Mouse (Mus musculus) MEL (cell line): ENCODE data around the gene Megf6. TPM values are rescaled to one million over a fixed set of nuclear protein-coding genes. Genes with fewer than 3 reads are reported as not detected.

ENCODE experiments used
- DNase-seq: peaks from one replicate; pipeline ENCODE4 v3.0.0; 2011; ENCODE audit warnings: low read depth, low spot score
- H3K27ac ChIP-seq: 2 replicates; pipeline ENCODE4 v1.5.1; 2012; ENCODE audit warnings: low read depth, mild to moderate bottlenecking, control low read depth, low read length, moderate library complexity; ENCODE audit not compliant: control insufficient read depth
- H3K27me3 ChIP-seq, 2 experiments: fragments of 150-350 bp in 1 of 2; sonication (generic) in 1 of 2; 2 replicates each; pipeline ENCODE4 v1.6.1; 2012; ENCODE audit warnings: low read length in 2 of 2, mild to moderate bottlenecking in 2 of 2, improper control_type of control experiment in 1 of 2, moderate library complexity in 1 of 2; ENCODE audit not compliant: insufficient read depth in 2 of 2, control insufficient read depth in 1 of 2
- H3K36me3 ChIP-seq, 2 experiments: 2 replicates each; pipeline ENCODE4 v1.6.1; 2012 to 2014; ENCODE audit warnings: low read length in 2 of 2, improper control_type of control experiment in 1 of 2, inconsistent platforms in 1 of 2, mild to moderate bottlenecking in 1 of 2; ENCODE audit not compliant: insufficient read depth in 2 of 2, control insufficient read depth in 1 of 2
- H3K4me1 ChIP-seq, 2 experiments: fragments of 150-350 bp in 1 of 2; sonication (generic) in 1 of 2; 2 replicates each; pipeline ENCODE4 v1.6.1; 2012; ENCODE audit warnings: low read length in 2 of 2, improper control_type of control experiment in 1 of 2, mild to moderate bottlenecking in 1 of 2; ENCODE audit not compliant: insufficient read depth in 2 of 2, control insufficient read depth in 1 of 2
- H3K4me3 ChIP-seq, 2 experiments: fragments of 150-350 bp in 1 of 2; sonication (generic) in 1 of 2; 2 replicates each; pipeline ENCODE4 v1.5.1; 2012; ENCODE audit warnings: low read depth in 2 of 2, low read length in 2 of 2, mild to moderate bottlenecking in 2 of 2, moderate library complexity in 2 of 2, control low read depth in 1 of 2, improper control_type of control experiment in 1 of 2; ENCODE audit not compliant: control insufficient read depth in 1 of 2, insufficient read depth in 1 of 2
- H3K79me2 ChIP-seq: 2 replicates; pipeline ENCODE4 v1.6.1; 2012; ENCODE audit warnings: mild to moderate bottlenecking, low read length, moderate library complexity; ENCODE audit not compliant: control insufficient read depth, poor library complexity, insufficient read depth
- H3K9ac ChIP-seq: 2 replicates; pipeline ENCODE4 v1.6.1; 2012; ENCODE audit warnings: low read depth, mild to moderate bottlenecking, control low read depth, low read length, moderate library complexity; ENCODE audit not compliant: control insufficient read depth, poor library complexity, severe bottlenecking
- H3K9me3 ChIP-seq: fragments of 150-350 bp; sonication (generic); replicated peaks from 2 replicates; pipeline ENCODE4 v1.6.1; 2012; ENCODE audit warnings: mild to moderate bottlenecking, low read length, improper control_type of control experiment, moderate library complexity; ENCODE audit not compliant: insufficient read depth
- CHD1 ChIP-seq: IDR thresholded peaks from 2 replicates; pipeline ENCODE4 v1.6.1; 2012; ENCODE audit warnings: low read depth, mild to moderate bottlenecking, inconsistent platforms, low read length, improper control_type of control experiment
- CTCF ChIP-seq, 3 experiments: IDR thresholded peaks in 2 of 3; conservative IDR thresholded peaks in 1 of 3; 2 replicates each; pipeline ENCODE4 v1.5.1; 2011 to 2012; ENCODE audit warnings: low read length in 3 of 3, low read depth in 2 of 3, mild to moderate bottlenecking in 2 of 3, improper control_type of control experiment in 1 of 3, inconsistent platforms in 1 of 3, mixed read lengths in 1 of 3, moderate library complexity in 1 of 3; ENCODE audit not compliant: control insufficient read depth in 1 of 3, insufficient read depth in 1 of 3, poor library complexity in 1 of 3, severe bottlenecking in 1 of 3
- EP300 ChIP-seq, 2 experiments: IDR thresholded peaks; 2 replicates each; pipeline ENCODE4 v1.6.1; 2011; ENCODE audit warnings: improper control_type of control experiment in 2 of 2, low read length in 2 of 2, low read depth in 1 of 2, mild to moderate bottlenecking in 1 of 2
- GABPA ChIP-seq: IDR thresholded peaks from 2 replicates; pipeline ENCODE4 v1.6.1; 2012; ENCODE audit warnings: low read depth, mild to moderate bottlenecking, inconsistent platforms, low read length, improper control_type of control experiment, moderate library complexity
- GATA1 ChIP-seq: IDR thresholded peaks from 2 replicates; pipeline ENCODE4 v1.6.1; 2011; ENCODE audit warnings: low read depth, low read length, improper control_type of control experiment
- HCFC1 ChIP-seq: IDR thresholded peaks from 2 replicates; pipeline ENCODE4 v1.6.1; 2012; ENCODE audit warnings: low read depth, mild to moderate bottlenecking, inconsistent platforms, low read length, improper control_type of control experiment, moderate library complexity
- JUND ChIP-seq: IDR thresholded peaks from 2 replicates; pipeline ENCODE4 v1.6.1; 2011; ENCODE audit warnings: low read depth, mild to moderate bottlenecking, improper control_type of control experiment, low read length
- MAFK ChIP-seq: IDR thresholded peaks from 2 replicates; pipeline ENCODE4 v1.6.1; 2011; ENCODE audit warnings: low read depth, mild to moderate bottlenecking, low read length, improper control_type of control experiment, borderline replicate concordance
- MAX ChIP-seq: IDR thresholded peaks from 2 replicates; pipeline ENCODE4 v1.6.1; 2011; ENCODE audit warnings: low read length, improper control_type of control experiment
- MYB ChIP-seq: IDR thresholded peaks from 2 replicates; pipeline ENCODE4 v1.6.1; 2011; ENCODE audit warnings: mild to moderate bottlenecking, low read depth, low read length, improper control_type of control experiment
- NRF1 ChIP-seq: IDR thresholded peaks from 2 replicates; pipeline ENCODE4 v1.6.1; 2014; ENCODE audit warnings: low read depth, mild to moderate bottlenecking, inconsistent platforms, low read length, improper control_type of control experiment, moderate library complexity; ENCODE audit not compliant: poor library complexity, insufficient read depth, severe bottlenecking
- POLR2A ChIP-seq, 2 experiments: IDR thresholded peaks; 2 replicates each; pipeline ENCODE4 v1.6.1; 2011 to 2012; ENCODE audit warnings: low read length in 2 of 2, mild to moderate bottlenecking in 2 of 2, control low read depth in 1 of 2, improper control_type of control experiment in 1 of 2, low read depth in 1 of 2, moderate library complexity in 1 of 2; ENCODE audit not compliant: control insufficient read depth in 1 of 2, insufficient read depth in 1 of 2, poor library complexity in 1 of 2
- POLR2AphosphoS5 ChIP-seq: IDR thresholded peaks from 2 replicates; pipeline ENCODE4 v1.6.1; 2012; ENCODE audit warnings: low read depth, borderline replicate concordance, mild to moderate bottlenecking, inconsistent platforms, low read length, moderate library complexity, mixed read lengths
- RAD21 ChIP-seq: IDR thresholded peaks from 2 replicates; pipeline ENCODE4 v1.6.1; 2011; ENCODE audit warnings: mild to moderate bottlenecking, low read depth, low read length, improper control_type of control experiment
- RCOR1 ChIP-seq: IDR thresholded peaks from 2 replicates; pipeline ENCODE4 v1.6.1; 2012; ENCODE audit warnings: low read depth, mild to moderate bottlenecking, inconsistent platforms, low read length, improper control_type of control experiment
- TAL1 ChIP-seq: IDR thresholded peaks from 2 replicates; pipeline ENCODE4 v1.6.1; 2012; ENCODE audit warnings: mild to moderate bottlenecking, inconsistent platforms, low read length, moderate library complexity, mixed read lengths
- TBP ChIP-seq: IDR thresholded peaks from 2 replicates; pipeline ENCODE4 v1.8.0; 2011; ENCODE audit warnings: low read depth, low read length, improper control_type of control experiment
- TCF12 ChIP-seq: IDR thresholded peaks from 2 replicates; pipeline ENCODE4 v1.6.1; 2014; ENCODE audit warnings: low read depth, mild to moderate bottlenecking, inconsistent platforms, low read length, improper control_type of control experiment, moderate library complexity
- UBTF ChIP-seq: IDR thresholded peaks from 2 replicates; pipeline ENCODE4 v1.6.1; 2012; ENCODE audit warnings: low read depth, mild to moderate bottlenecking, inconsistent platforms, low read length, improper control_type of control experiment, moderate library complexity, borderline replicate concordance; ENCODE audit not compliant: insufficient read depth
- ZKSCAN1 ChIP-seq: IDR thresholded peaks from 2 replicates; pipeline ENCODE4 v1.6.1; 2012; ENCODE audit warnings: low read depth, mild to moderate bottlenecking, inconsistent platforms, low read length, improper control_type of control experiment, moderate library complexity
- ZMIZ1 ChIP-seq: IDR thresholded peaks from 2 replicates; pipeline ENCODE4 v1.6.1; 2012; ENCODE audit warnings: low read depth, mild to moderate bottlenecking, inconsistent platforms, low read length, improper control_type of control experiment, moderate library complexity
- polyA plus RNA-seq, 2 experiments: library from polyadenylated mRNA; stranded (reverse) in 1 of 2; unstranded in 1 of 2; fragments of >175 nt in 1 of 2; fragments of >200 nt in 1 of 2; gene quantifications; 2 replicates each; pipeline versions ENCODE4 v1.2.1 to v1.2.4; 2012; ENCODE audit warnings: low replicate concordance in 2 of 2, low read depth in 1 of 2; ENCODE audit not compliant: insufficient read length in 2 of 2, insufficient read depth in 1 of 2, missing spikeins in 1 of 2
- total RNA-seq: library from RNA; depleted of rRNA; stranded (reverse); fragments of 300-350 nt; gene quantifications from 2 replicates; pipeline ENCODE4 v1.2.3, GENCODE M21; 2012

The Megf6 gene
- total and polyA plus RNA-seq, 3 experiments = 0.07 to 0.12 TPM; not detected in 1

DNA sequence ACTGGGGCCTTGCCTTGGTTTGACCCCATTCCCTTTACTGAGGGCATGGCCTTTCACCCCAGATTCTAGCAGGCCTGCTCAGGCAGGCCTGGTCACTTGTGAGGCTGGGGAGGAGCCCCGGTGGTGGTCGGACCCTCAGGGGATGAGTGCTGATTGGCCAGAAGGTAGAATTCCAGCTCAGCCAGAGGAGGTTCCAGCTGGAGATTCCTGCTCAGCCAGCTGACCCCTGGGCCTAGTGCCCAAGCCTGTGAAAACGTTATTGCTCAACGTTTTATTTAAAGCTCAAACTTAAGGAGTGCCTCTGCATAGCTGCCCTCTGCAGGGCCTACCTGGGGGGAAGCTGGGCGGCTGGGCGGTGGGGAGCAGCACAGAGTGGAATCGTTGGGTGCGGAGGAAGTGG, 6.7 kb downstream of the Megf6 start (continued):
- no peak for TF ChIP-seq UBTF
- no peak for TF ChIP-seq JUND
- TF ChIP-seq POLR2AphosphoS5 = no peak
- no peak for TF ChIP-seq EP300 (IDR thresholded peaks at IDR 0.05; ENCODE audit: low read depth in 1 of 2, low read length in 2 of 2)

DNA sequence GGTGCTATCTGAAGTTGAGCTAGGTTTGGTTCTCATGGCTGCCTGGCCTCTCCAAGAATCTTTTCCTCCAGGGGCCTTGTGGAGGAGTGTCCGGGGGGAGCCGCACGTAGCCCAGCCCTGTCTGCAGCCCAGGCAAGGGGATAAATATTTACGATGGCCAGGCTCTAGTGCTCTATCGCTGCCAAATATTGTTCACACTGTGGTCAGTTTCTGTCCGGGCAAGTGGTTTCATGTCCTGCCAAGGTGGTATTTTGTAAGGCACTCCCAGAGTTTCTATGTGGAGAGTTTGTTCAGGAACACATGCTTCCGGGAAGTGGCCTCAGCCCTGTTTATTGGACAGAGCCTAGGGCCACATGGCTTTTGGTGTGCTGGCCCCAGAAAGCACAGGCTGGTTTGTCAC, 10.5 kb downstream of the Megf6 start:
- H3K9me3 ChIP-seq = no peaks in the 10 kb centered on the region
- H3K27me3 ChIP-seq = no peaks in the 10 kb centered on the region
- H3K9ac ChIP-seq = no peak overlapping the region
- no peaks in the 10 kb centered on the region for H3K36me3 ChIP-seq
- H3K4me3 ChIP-seq = no peak overlapping the region
- no peaks in the 10 kb centered on the region for H3K79me2 ChIP-seq
- H3K27ac ChIP-seq = no peak overlapping the region
- TF ChIP-seq CHD1 = no peak
- TF ChIP-seq ZMIZ1 = no peak
- no peak for TF ChIP-seq POLR2AphosphoS5
- TF ChIP-seq RAD21 = no peak
- TF ChIP-seq TAL1 = no peak
- no peak for TF ChIP-seq GABPA
- TF ChIP-seq POLR2A (IDR thresholded peaks at IDR 0.05; ENCODE audit: control insufficient read depth in 1 of 2, insufficient read depth in 1 of 2, low read depth in 1 of 2, low read length in 2 of 2, poor library complexity in 1 of 2) = no peak
- TF ChIP-seq MAFK = no peak
- TF ChIP-seq RCOR1 = no peak
- no peak for TF ChIP-seq TCF12
- no peak for TF ChIP-seq MYB
- no peak for TF ChIP-seq ZKSCAN1
- TF ChIP-seq TBP = no peak
- TF ChIP-seq UBTF = no peak
- no peak for TF ChIP-seq CTCF (IDR thresholded peaks at IDR 0.05 in 2 of 3, conservative IDR thresholded peaks at IDR 0.05 in 1 of 3; ENCODE audit: control insufficient read depth in 1 of 3, insufficient read depth in 1 of 3, low read depth in 2 of 3, low read length in 3 of 3, poor library complexity in 1 of 3, severe bottlenecking in 1 of 3)
- TF ChIP-seq NRF1 = no peak
- no peak for TF ChIP-seq HCFC1
- TF ChIP-seq MAX = no peak
- no peak for TF ChIP-seq GATA1
- TF ChIP-seq, all 39 proteins: peak for 0
- DNase-seq = no peak
- H3K4me1 ChIP-seq = no peaks in the 10 kb centered on the region
